Mouse (Mus musculus): ENCODE data around the gene Pkd2l1. TPM values are rescaled to one million over a fixed set of nuclear protein-coding genes. Genes with fewer than 3 reads are reported as not detected.

Gene Pkd2l1
- polyA plus RNA-seq, 1 experiment from 2014 or later = not detected

DNA sequence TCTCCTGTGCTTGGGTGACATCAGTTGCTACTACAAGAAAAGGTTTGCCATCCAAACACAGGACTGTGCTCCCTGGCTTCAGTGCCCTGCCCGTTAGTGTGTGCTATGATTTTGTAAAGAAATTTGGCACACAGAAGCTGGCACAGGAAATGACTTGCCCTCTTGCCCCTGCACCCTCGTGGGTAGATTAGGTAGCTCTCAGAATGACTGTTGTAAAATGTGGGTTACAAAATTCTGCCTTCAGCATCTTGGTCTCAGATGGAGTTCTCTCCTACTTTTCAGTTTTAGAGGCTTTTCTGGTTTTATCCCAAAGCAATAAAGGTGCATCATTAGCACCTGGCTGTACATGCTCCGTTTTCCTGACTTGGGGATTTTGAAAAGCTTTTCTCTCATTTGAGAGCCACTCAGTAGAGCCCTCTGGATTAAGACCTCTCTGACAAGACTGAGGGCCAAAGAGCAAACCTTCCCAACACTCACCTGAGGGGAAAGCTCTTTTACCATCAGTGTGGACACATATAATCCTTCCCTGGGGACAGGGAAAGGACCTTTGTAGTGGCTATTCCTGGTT is 25.8 kb upstream of the Pkd2l1 start:
- ATAC-seq (ENCODE audit: insufficient read depth) (no peak), DNase-seq (no peak)
- Histone ChIP-seq H3K27me3 (ENCODE audit: insufficient read depth, low read length) (no peaks in the 10 kb centered on the region), H3K9ac (no peak overlapping the region), H3K27ac (ENCODE audit: low read depth) (no peak overlapping the region), H3K4me1 (ENCODE audit: insufficient read depth) (no peaks in the 10 kb centered on the region), H3K36me3 (ENCODE audit: insufficient read depth) (no peaks in the 10 kb centered on the region), H3K4me3 (ENCODE audit: low read depth, low read length) (no peak overlapping the region), H3K9me3 (ENCODE audit: low read depth, low read length) (no peaks in the 10 kb centered on the region), H3K4me2 (no peak overlapping the region)
- 56% methylated on average over 3 of the region's 3 CpGs for WGBS
- no peak for TF ChIP-seq CTCF (IDR thresholded peaks at IDR 0.05; ENCODE audit: low read depth)

DNA sequence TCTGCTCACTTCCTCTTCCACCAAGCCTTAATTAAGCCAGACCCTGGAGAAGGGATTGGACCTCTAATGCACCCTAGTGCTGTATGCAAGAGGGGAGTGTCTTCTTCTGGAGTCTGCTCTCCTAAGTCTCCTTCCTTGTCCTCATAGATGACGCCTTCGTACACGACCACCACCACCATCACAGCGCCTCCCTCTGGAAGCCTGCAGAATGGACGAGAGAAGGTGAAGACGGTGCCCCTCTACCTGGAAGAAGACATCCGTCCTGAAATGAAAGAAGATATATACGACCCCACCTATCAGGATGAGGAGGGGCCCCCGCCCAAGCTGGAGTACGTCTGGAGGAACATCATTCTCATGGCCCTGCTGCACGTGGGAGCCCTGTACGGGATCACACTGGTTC is 23.0 kb upstream of the Pkd2l1 start:
- no peak for DNase-seq
- Histone ChIP-seq H3K36me3 (ENCODE audit: insufficient read depth) (no peaks in the 10 kb centered on the region), H3K4me3 (ENCODE audit: low read depth, low read length) (no peak overlapping the region), H3K4me2 (no peak overlapping the region), H3K27me3 (ENCODE audit: insufficient read depth, low read length) (no peaks in the 10 kb centered on the region), H3K27ac (ENCODE audit: low read depth) (no peak overlapping the region), H3K9me3 (ENCODE audit: low read depth, low read length) (no peaks in the 10 kb centered on the region), H3K4me1 (ENCODE audit: insufficient read depth) (no peaks in the 10 kb centered on the region), H3K9ac (no peak overlapping the region)
- WGBS = 63% methylated on average over 12 of the region's 12 CpGs
- ATAC-seq (ENCODE audit: insufficient read depth) = no peak
- TF ChIP-seq CTCF (IDR thresholded peaks at IDR 0.05; ENCODE audit: low read depth) = no peak

DNA sequence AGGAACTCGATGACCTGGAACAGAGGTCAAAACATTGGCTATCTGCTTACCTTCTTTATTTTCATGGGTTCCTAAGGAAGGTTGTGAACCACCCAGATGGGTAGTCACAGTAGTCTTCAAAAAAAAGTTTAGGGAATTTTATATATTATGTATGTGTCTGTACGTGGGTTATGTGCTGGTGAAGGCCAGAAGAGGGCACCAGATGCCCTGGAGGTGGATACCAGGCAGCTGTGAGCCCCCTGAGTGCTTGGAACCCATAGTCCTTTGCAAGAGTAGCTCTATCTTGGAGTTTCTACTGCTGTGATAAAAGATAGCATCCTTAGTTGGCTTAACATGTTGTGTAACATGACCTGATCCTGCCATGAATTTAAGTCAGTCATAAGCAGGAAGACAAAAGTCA is 14.8 kb upstream of the Pkd2l1 start:
- Histone ChIP-seq H3K9me3 (ENCODE audit: low read depth, low read length) (no peaks in the 10 kb centered on the region), H3K4me1 (ENCODE audit: insufficient read depth) (no peaks in the 10 kb centered on the region), H3K27me3 (ENCODE audit: insufficient read depth, low read length) (no peaks in the 10 kb centered on the region), H3K4me3 (ENCODE audit: low read depth, low read length) (no peak overlapping the region), H3K9ac (no peak overlapping the region), H3K4me2 (no peak overlapping the region), H3K36me3 (ENCODE audit: insufficient read depth) (no peaks in the 10 kb centered on the region), H3K27ac (ENCODE audit: low read depth) (no peak overlapping the region)
- DNase-seq = no peak
- ATAC-seq (ENCODE audit: insufficient read depth) = no peak
- TF ChIP-seq CTCF (IDR thresholded peaks at IDR 0.05; ENCODE audit: low read depth) = peak; percentile 35
- 65% methylated on average over 2 of the region's 2 CpGs for WGBS

DNA sequence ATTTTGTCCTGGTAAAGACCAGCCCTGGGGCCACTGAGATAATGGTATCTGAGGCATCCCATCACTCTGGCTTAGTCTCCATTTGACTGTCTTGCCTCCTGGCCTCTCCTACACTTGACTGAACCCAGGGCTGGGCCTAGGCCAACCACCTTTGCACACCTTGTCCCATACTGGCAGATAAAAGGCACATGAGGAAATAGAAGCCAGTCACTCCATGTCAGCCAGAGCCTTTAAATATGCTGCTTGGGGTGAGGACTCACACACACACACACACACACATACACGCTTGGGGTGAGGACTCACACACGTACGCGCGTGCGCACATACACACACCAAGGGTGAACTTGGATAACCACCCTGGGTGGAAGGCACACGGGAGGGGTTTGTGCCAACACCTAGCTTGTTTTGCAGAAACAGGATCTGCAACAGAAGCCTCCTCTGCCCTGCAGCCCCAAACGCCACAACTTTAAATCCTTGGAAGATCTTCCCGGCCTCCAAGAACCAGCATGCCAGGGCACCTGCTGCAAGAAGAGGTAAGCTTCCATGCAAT is 10.8 kb upstream of the Pkd2l1 start, which contains the start of gene Scd3:
TSS of gene Scd3 (plus strand) at position 255 of the 550 bp plus-strand sequence.
- no peaks in the 10 kb centered on the region for H3K9me3 ChIP-seq (ENCODE audit: low read depth, low read length)
- no peaks in the 10 kb centered on the region for H3K27me3 ChIP-seq (ENCODE audit: insufficient read depth, low read length)
- H3K9ac ChIP-seq = no peak within 1 kb of the TSS
- H3K4me2 ChIP-seq = no peak within 1 kb of the TSS
- no peak for TF ChIP-seq CTCF (IDR thresholded peaks at IDR 0.05; ENCODE audit: low read depth)
- DNase-seq = no peak
- no peak within 1 kb of the TSS for H3K27ac ChIP-seq (ENCODE audit: low read depth)
- ATAC-seq (ENCODE audit: insufficient read depth) = no peak
- no peaks in the 10 kb centered on the region for H3K36me3 ChIP-seq (ENCODE audit: insufficient read depth)
- H3K4me3 ChIP-seq (ENCODE audit: low read depth, low read length) = no peak within 1 kb of the TSS
- H3K4me1 ChIP-seq (ENCODE audit: insufficient read depth) = no peaks in the 10 kb centered on the region
- WGBS = 93% methylated on average over 9 of the region's 9 CpGs

DNA sequence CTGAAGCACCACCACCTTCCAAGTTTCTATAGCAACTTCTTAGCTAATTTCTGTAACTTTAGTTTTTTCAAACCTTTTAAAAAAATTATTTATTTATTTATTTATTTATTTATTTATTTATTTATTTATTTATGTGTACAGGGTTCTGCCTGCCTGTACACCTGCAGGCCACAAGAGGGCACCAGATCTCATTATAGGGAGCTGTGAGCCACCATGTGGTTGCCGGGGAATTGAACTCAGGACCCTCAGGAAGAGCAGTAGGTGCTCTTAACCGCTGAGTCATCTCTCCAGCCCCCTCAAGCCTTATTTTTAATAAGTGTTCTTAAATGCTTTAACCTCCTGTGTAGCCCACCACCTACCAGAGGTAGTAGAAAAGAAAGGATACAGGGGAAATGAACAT is 6.7 kb upstream of the Pkd2l1 start:
- Histone ChIP-seq H3K4me1 (ENCODE audit: insufficient read depth) (no peaks in the 10 kb centered on the region), H3K9ac (no peak overlapping the region), H3K36me3 (ENCODE audit: insufficient read depth) (no peaks in the 10 kb centered on the region), H3K9me3 (ENCODE audit: low read depth, low read length) (no peaks in the 10 kb centered on the region), H3K4me3 (ENCODE audit: low read depth, low read length) (no peak overlapping the region), H3K27me3 (ENCODE audit: insufficient read depth, low read length) (no peaks in the 10 kb centered on the region), H3K27ac (ENCODE audit: low read depth) (no peak overlapping the region), H3K4me2 (no peak overlapping the region)
- peak; percentile 49; the same call in 1 of the 2 replicates for TF ChIP-seq CTCF (IDR thresholded peaks at IDR 0.05; ENCODE audit: low read depth)
- 74% methylated on average over 2 of the region's 2 CpGs for WGBS
- DNase-seq = peak; percentile 52
- no peak for ATAC-seq (ENCODE audit: insufficient read depth)

DNA sequence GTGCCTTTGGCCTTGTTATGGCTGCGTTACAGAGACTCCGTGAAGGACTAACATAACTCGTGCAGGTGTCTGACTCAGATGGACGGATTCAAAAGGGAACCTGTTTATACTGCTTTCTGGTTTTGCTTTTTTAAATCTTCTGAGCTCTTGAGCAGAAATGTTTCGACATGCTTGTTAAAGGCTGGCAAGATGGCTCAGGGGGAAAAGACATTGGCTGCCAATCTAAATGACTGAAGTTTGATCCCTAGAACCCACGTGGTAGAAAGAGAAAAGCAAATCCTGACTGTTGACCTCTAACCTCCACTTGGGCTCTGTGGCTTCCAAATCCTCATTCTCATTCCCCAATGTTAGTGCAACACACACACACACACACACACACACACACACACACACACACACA is 6.3 kb upstream of the Pkd2l1 start:
- Histone ChIP-seq H3K27ac (ENCODE audit: low read depth) (no peak overlapping the region), H3K4me1 (ENCODE audit: insufficient read depth) (no peaks in the 10 kb centered on the region), H3K36me3 (ENCODE audit: insufficient read depth) (no peaks in the 10 kb centered on the region), H3K27me3 (ENCODE audit: insufficient read depth, low read length) (no peaks in the 10 kb centered on the region), H3K9me3 (ENCODE audit: low read depth, low read length) (no peaks in the 10 kb centered on the region), H3K4me3 (ENCODE audit: low read depth, low read length) (no peak overlapping the region), H3K9ac (no peak overlapping the region), H3K4me2 (no peak overlapping the region)
- no peak for DNase-seq
- WGBS = 81% methylated on average over 6 of the region's 6 CpGs
- ATAC-seq (ENCODE audit: insufficient read depth) = no peak
- no peak for TF ChIP-seq CTCF (IDR thresholded peaks at IDR 0.05; ENCODE audit: low read depth)

DNA sequence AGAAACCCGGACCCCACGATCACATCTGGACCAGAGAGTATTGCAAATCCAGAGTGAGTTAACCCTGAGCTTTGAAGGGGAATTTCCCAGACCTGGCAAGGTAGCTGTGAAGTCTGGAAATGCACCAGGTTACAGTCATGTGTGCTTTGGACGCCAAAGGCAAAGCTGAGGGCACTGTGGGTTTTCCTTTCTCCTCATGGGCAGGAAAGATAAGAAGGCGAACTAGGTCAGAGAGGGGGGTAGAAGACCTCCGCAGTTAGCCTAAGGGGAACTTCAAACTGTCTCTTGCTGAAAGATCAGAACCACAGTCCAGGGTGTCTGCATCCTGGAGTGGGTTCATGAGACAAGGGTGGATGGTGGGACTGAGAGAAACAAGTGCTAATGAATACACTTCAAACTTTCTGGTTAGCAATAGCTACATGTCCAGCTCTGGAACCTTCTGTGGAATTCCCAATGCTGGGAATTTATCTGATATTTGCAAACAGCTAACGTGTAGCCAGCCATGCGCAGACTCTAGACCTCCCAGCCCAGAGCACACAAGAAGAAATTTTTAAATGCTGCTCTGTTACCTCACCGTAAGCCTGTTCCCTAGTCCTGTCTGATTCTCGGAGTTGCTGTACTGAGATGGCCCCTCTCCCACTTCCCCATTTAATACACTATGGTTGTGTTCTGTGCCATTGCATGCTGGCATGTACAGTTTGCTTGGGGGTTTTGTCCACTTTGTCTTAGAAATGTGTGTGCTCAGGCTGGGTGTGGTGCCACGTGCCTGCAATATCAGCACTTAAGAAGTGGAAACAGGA is 5.0 kb upstream of the Pkd2l1 start:
- no peak overlapping the region for H3K4me3 ChIP-seq (ENCODE audit: low read depth, low read length)
- no peak overlapping the region for H3K9ac ChIP-seq
- H3K9me3 ChIP-seq (ENCODE audit: low read depth, low read length) = no peaks in the 10 kb centered on the region
- no peaks in the 10 kb centered on the region for H3K36me3 ChIP-seq (ENCODE audit: insufficient read depth)
- no peaks in the 10 kb centered on the region for H3K4me1 ChIP-seq (ENCODE audit: insufficient read depth)
- no peak overlapping the region for H3K27ac ChIP-seq (ENCODE audit: low read depth)
- TF ChIP-seq CTCF (IDR thresholded peaks at IDR 0.05; ENCODE audit: low read depth) = no peak
- H3K4me2 ChIP-seq = no peak overlapping the region
- no peak for DNase-seq
- no peak for ATAC-seq (ENCODE audit: insufficient read depth)
- WGBS = 77% methylated on average over 10 of the region's 10 CpGs
- H3K27me3 ChIP-seq (ENCODE audit: insufficient read depth, low read length) = no peaks in the 10 kb centered on the region

All from lung, embryonic 14.5 days (tissue).